8 mouse cellular contexts compared by ENCODE assay signal in genomic region chr12:111537341-111537740, GRCm38 (mm10). TPM values are rescaled to one million over a fixed set of nuclear protein-coding genes. Genes with fewer than 3 reads are reported as not detected.
DNase-seq lines count a peak whose midpoint lies in the region; ATAC-seq lines count a peak whose summit lies in the region.

No protein-coding gene starts in this region.

- no peak for ATAC-seq in heart, embryonic 16.5 days (replicated peaks; ENCODE audit: extremely low read depth, insufficient read depth, low FRiP score)
- ATAC-seq in liver, embryonic 15.5 days (ENCODE audit: insufficient read depth), result peak; percentile 32
- ATAC-seq in stomach, embryonic 15.5 days (ENCODE audit: insufficient read depth, low FRiP score, low read depth), result no peak

- H3K4me2 ChIP-seq in heart, embryonic 16.5 days (ENCODE audit: low read depth, low read length), result peak overlapping the region; percentile 64
- peak overlapping the region; percentile 71 for H3K4me2 ChIP-seq in liver, embryonic 15.5 days
- H3K4me2 ChIP-seq in stomach, embryonic 15.5 days, result peak overlapping the region; percentile 61

- H3K36me3 ChIP-seq in heart, embryonic 16.5 days (ENCODE audit: control insufficient read depth, insufficient read depth), result peaks cover 27% of the 10 kb centered on the region
- peaks cover 35% of the 10 kb centered on the region for H3K36me3 ChIP-seq in liver, embryonic 15.5 days (replicated peaks)
- H3K36me3 ChIP-seq in stomach, embryonic 15.5 days, result peaks cover 27% of the 10 kb centered on the region; the same call in 1 of the 2 replicates

- H3K27ac ChIP-seq in heart, embryonic 16.5 days (ENCODE audit: low read length), result peak overlapping the region; percentile 88
- H3K27ac ChIP-seq in liver, embryonic 15.5 days (replicated peaks), result peak overlapping the region; percentile 94
- H3K27ac ChIP-seq in stomach, embryonic 15.5 days, result peak overlapping the region; percentile 85

- no peaks in the 10 kb centered on the region for H3K27me3 ChIP-seq in heart, embryonic 16.5 days (ENCODE audit: control insufficient read depth, insufficient read depth, low read length)
- peaks cover 24% of the 10 kb centered on the region for H3K27me3 ChIP-seq in liver, embryonic 15.5 days
- no peaks in the 10 kb centered on the region for H3K27me3 ChIP-seq in stomach, embryonic 15.5 days (replicated peaks)

- DNase-seq in kidney, postnatal 25 days, result peak; percentile 45 to 75
- no peak for DNase-seq in kidney, adult 18-20 months
- peak; percentile 59 for DNase-seq in embryo, embryonic 10.5 days (ENCODE audit: low spot score)
- no peak for DNase-seq in layer of hippocampus, adult 11-12 months (ENCODE audit: low spot score)
- DNase-seq in retina, postnatal 1 day, result no peak

- H3K4me3 ChIP-seq in heart, embryonic 16.5 days (ENCODE audit: low read length), result peak overlapping the region; percentile 97
- peak overlapping the region; percentile 95 for H3K4me3 ChIP-seq in liver, embryonic 15.5 days (replicated peaks)
- H3K4me3 ChIP-seq in stomach, embryonic 15.5 days (replicated peaks), result peak overlapping the region; percentile 88

- H3K9me3 ChIP-seq in heart, embryonic 16.5 days (replicated peaks; ENCODE audit: control insufficient read depth, low read length), result no peaks in the 10 kb centered on the region
- H3K9me3 ChIP-seq in liver, embryonic 15.5 days (replicated peaks), result no peaks in the 10 kb centered on the region
- H3K9me3 ChIP-seq in stomach, embryonic 15.5 days, result no peaks in the 10 kb centered on the region

- whole genome bisulfite sequencing in heart, embryonic 16.5 days, result 0% methylated on average over 22 of the region's 22 CpGs
- under 1% methylated on average over 22 of the region's 22 CpGs for WGBS in liver, embryonic 15.5 days (ENCODE audit: insufficient replicate concordance)
- 0% methylated on average over 22 of the region's 22 CpGs for WGBS in stomach, embryonic 15.5 days

- peaks cover 27% of the 10 kb centered on the region for H3K4me1 ChIP-seq in heart, embryonic 16.5 days (ENCODE audit: control insufficient read depth, insufficient read depth, low read length)
- peaks cover 65% of the 10 kb centered on the region for H3K4me1 ChIP-seq in liver, embryonic 15.5 days (replicated peaks)
- peaks cover 14% of the 10 kb centered on the region for H3K4me1 ChIP-seq in stomach, embryonic 15.5 days

- H3K9ac ChIP-seq in heart, embryonic 16.5 days (ENCODE audit: low read length), result peak overlapping the region; percentile 99
- H3K9ac ChIP-seq in liver, embryonic 15.5 days, result peak overlapping the region; percentile 95
- H3K9ac ChIP-seq in stomach, embryonic 15.5 days, result peak overlapping the region; percentile 82

RNA-seq across cellular contexts. Expression of gene Eif5, which starts 0.5 kb away (rescaled TPM):
- polyA plus RNA-seq in heart, embryonic 16.5 days (2015; fragmentation: Nextera tagmentation; extraction: Ambion mirVana), result 366 and 390 TPM in 2 replicates
- polyA plus RNA-seq in liver, embryonic 15.5 days (2015; fragmentation: Nextera tagmentation; extraction: Ambion mirVana), result 499 and 578 TPM in 2 replicates
- polyA plus RNA-seq in stomach, embryonic 15.5 days (2015; fragmentation: Nextera tagmentation; extraction: Ambion mirVana), result 575 TPM in 2 replicates

RNA-seq across cellular contexts. Expression of gene Mark3, which starts 37.0 kb away (rescaled TPM):
- polyA plus RNA-seq in heart, embryonic 16.5 days (2015; fragmentation: Nextera tagmentation; extraction: Ambion mirVana), result 25.7 and 28.1 TPM in 2 replicates
- polyA plus RNA-seq in liver, embryonic 15.5 days (2015; fragmentation: Nextera tagmentation; extraction: Ambion mirVana), result 13.3 and 17.4 TPM in 2 replicates
- polyA plus RNA-seq in stomach, embryonic 15.5 days (2015; fragmentation: Nextera tagmentation; extraction: Ambion mirVana), result 33.9 and 34.9 TPM in 2 replicates

RNA-seq across cellular contexts. Expression of gene Gm266, which starts 51.7 kb away (rescaled TPM):
- polyA plus RNA-seq in heart, embryonic 16.5 days (2015; fragmentation: Nextera tagmentation; extraction: Ambion mirVana), result 2.6 and 6.1 TPM in 2 replicates
- polyA plus RNA-seq in liver, embryonic 15.5 days (2015; fragmentation: Nextera tagmentation; extraction: Ambion mirVana), result 0.56 and 0.62 TPM in 2 replicates
- 25.4 and 30.3 TPM in 2 replicates for polyA plus RNA-seq in stomach, embryonic 15.5 days (2015; fragmentation: Nextera tagmentation; extraction: Ambion mirVana)

Comparison
In these comparisons a context has a peak if more than half of its experiments do, and no peak if none do; other contexts are left out.
1. DNase-seq: peak in kidney, postnatal 25 days (2 of 2) and embryo, embryonic 10.5 days (single experiment); none in kidney, adult 18-20 months (single experiment), layer of hippocampus, adult 11-12 months (single experiment) and retina, postnatal 1 day (single experiment).
2. Peak in every context shown above with its lines, with median percentiles within 50 percentile points of each other: H3K27ac ChIP-seq, H3K4me2 ChIP-seq, H3K4me3 ChIP-seq and H3K9ac ChIP-seq.